19 mouse cellular contexts compared by ENCODE assay signal in the genomic region with DNA sequence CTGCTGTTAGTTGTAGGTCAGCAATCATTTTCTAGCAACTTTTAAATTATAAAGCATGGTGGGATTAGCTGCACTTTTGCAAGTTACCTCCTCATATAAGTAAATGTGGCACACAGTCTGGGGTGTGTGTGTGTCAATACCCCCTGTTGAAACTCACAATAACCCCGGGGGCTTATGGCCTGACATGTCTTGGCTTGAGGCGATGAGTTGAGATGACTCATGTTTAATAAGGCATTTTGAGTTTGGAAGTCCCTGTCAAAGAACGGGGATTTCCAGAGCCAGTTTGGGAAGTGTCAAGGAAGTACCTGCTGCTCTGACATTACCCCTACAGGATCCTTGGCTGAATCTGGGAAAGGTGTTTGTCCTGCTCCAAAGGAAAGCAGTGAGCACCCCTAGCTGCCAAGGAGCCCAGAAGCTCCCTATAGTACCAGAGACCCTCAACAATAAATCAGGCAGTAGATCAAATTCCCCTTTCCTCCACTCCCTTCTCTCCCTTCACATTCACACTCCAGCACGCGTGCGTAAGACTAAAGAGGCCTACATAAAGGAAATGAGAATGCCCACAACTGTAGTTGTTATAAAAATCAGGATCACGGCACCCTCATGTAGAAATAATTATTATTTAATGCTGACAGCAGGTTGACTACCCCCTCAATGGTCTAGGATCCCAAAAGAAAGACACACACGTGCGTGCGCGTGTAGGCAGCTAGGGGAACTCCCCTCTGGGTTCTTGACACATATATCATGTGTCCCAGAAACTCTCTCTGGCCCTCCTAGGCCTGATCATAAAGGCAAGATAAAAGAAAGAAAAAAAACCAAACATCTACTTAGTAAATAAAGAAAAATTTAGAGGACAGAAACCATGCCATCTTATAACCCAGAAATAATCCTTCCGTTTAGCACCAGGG.
"Had no signal": no experiment of that assay in that cellular context is flagged by ENCODE, and none has a peak within 500 bp of the region (broad histone marks: within the 10 kb centered on the region; RNA-seq: fewer than 3 reads in every experiment).

No protein-coding gene starts in this region.

- H3K27ac ChIP-seq: lung, embryonic 15.5 days; macrophage; midbrain, embryonic 13.5 days; midbrain, embryonic 15.5 days; neural tube, embryonic 12.5 days had no signal

- H3K27me3 ChIP-seq: lung, embryonic 15.5 days; megakaryocyte, embryonic 14.5 days; midbrain, embryonic 13.5 days; midbrain, embryonic 15.5 days; neural tube, embryonic 12.5 days had no signal

- H3K4me2 ChIP-seq: lung, embryonic 15.5 days; midbrain, embryonic 11.5 days; midbrain, embryonic 13.5 days; midbrain, embryonic 15.5 days; neural tube, embryonic 12.5 days had no signal

- DNase-seq: lung, adult 2 months; lung, postnatal 14 days; lung, postnatal 36 days; retina, postnatal 1 day; right cerebral cortex, adult 18-20 months; right cerebral cortex, postnatal 25 days; right cerebral cortex, postnatal 4 days; spleen, adult 18-20 months; thymus, adult 18-20 months; thymus, postnatal 14 days; thymus, postnatal 36 days had no signal

- H3K9ac ChIP-seq: lung, embryonic 15.5 days; midbrain, embryonic 13.5 days; midbrain, embryonic 15.5 days; neural tube, embryonic 12.5 days had no signal

- H3K36me3 ChIP-seq: lung, embryonic 15.5 days; midbrain, embryonic 13.5 days; midbrain, embryonic 15.5 days; neural tube, embryonic 12.5 days had no signal

- ATAC-seq: lung, postnatal 0 days; midbrain, embryonic 13.5 days; midbrain, embryonic 15.5 days had no signal

- H3K4me3 ChIP-seq: lung, embryonic 15.5 days; megakaryocyte, embryonic 14.5 days; midbrain, embryonic 13.5 days; midbrain, embryonic 15.5 days; neural tube, embryonic 12.5 days had no signal

- H3K9me3 ChIP-seq: lung, embryonic 15.5 days; midbrain, embryonic 13.5 days; midbrain, embryonic 15.5 days; neural tube, embryonic 12.5 days had no signal

- H3K4me1 ChIP-seq: megakaryocyte, embryonic 14.5 days; midbrain, embryonic 13.5 days; midbrain, embryonic 15.5 days; neural tube, embryonic 12.5 days had no signal
